Mouse (Mus musculus) heart, postnatal 0 days (tissue): ENCODE data around the gene Gm2016.
"Not testable (repeated sequence)": the region's sequence is repeated elsewhere in the genome, so short reads cannot be mapped to it uniquely, and the experiment has no call there.

ENCODE experiments used
- CTCF ChIP-seq: IDR thresholded peaks from 2 replicates; pipeline ENCODE4 v1.5.1; 2016; ENCODE audit warnings: antibody characterized with exemption, control low read depth, low read depth
- EP300 ChIP-seq: IDR thresholded peaks from 2 replicates; pipeline ENCODE4 v1.6.1; 2016; ENCODE audit warnings: antibody characterized with exemption, low read depth

- not testable (repeated sequence) for TF ChIP-seq EP300, CTCF
Measured at GRCm38 (mm10) chr12:87856067-87856466, 17.8 kb upstream of the Gm2016 start.
